Mouse (Mus musculus) embryonic facial prominence, embryonic 13.5 days (tissue): ENCODE measurements around the gene Prkag1. TPM values are rescaled to one million over a fixed set of nuclear protein-coding genes. Genes with fewer than 3 reads are reported as not detected.

Source experiments
- ATAC-seq: fragments of 200-750 bp; cut with Nextera tagmentation; 2 replicates; pipeline ENCODE4 v1.8.0; 2017; ENCODE audit warnings: low read depth; ENCODE audit not compliant: insufficient number of reproducible peaks, insufficient read depth, low FRiP score, low TSS enrichment
- H3K27ac ChIP-seq: fragments of 300-500 bp; sonication (generic); 2 replicates; pipeline ENCODE4 v1.5.1; 2015; ENCODE audit warnings: moderate library complexity, mild to moderate bottlenecking, inconsistent platforms
- H3K27me3 ChIP-seq: fragments of 300-500 bp; sonication (generic); 2 replicates; pipeline ENCODE4 v1.6.1; 2015; ENCODE audit warnings: mild to moderate bottlenecking, inconsistent platforms
- H3K36me3 ChIP-seq: fragments of 300-500 bp; sonication (generic); 2 replicates; pipeline ENCODE4 v1.6.1; 2015; ENCODE audit warnings: mild to moderate bottlenecking, inconsistent platforms
- H3K4me1 ChIP-seq: fragments of 300-500 bp; sonication (generic); 2 replicates; pipeline ENCODE4 v1.6.1; 2015; ENCODE audit warnings: inconsistent platforms
- H3K4me2 ChIP-seq: fragments of 300-500 bp; sonication (generic); 2 replicates; pipeline ENCODE4 v1.6.1; 2015; ENCODE audit warnings: moderate library complexity, mild to moderate bottlenecking, inconsistent platforms
- H3K4me3 ChIP-seq: fragments of 300-500 bp; sonication (generic); 2 replicates; pipeline ENCODE4 v1.5.1; 2015; ENCODE audit warnings: mild to moderate bottlenecking, inconsistent platforms
- H3K9ac ChIP-seq: fragments of 300-500 bp; sonication (generic); 2 replicates; pipeline ENCODE4 v1.6.1; 2015; ENCODE audit warnings: mild to moderate bottlenecking, inconsistent platforms
- H3K9me3 ChIP-seq: fragments of 300-500 bp; sonication (generic); 2 replicates; pipeline ENCODE4 v1.6.1; 2016; ENCODE audit warnings: inconsistent platforms
- WGBS: fragments of 180-500 bp; shearing (Covaris S2); methylation state at CpG from one replicate; pipeline ENCODE4 v1.1.7; 2015; ENCODE audit warnings: mixed read lengths; 5-methylcytosine and 5-hydroxymethylcytosine counted together
- polyA plus RNA-seq: library from polyadenylated mRNA; unstranded; fragments of >200 nt; fragmentation: Nextera tagmentation; extraction: Ambion mirVana; gene quantifications from 2 replicates; pipeline ENCODE4 v1.2.1, GENCODE M21; 2015

Gene Prkag1
- polyA plus RNA-seq, 1 experiment from 2014 or later: 92.5 TPM

GRCm38 (mm10) chr15:98798903-98799302 lies 32.4 kb downstream of the Prkag1 start:
- H3K9ac ChIP-seq: no peak overlapping the region
- H3K4me3 ChIP-seq: no peak overlapping the region
- 52% methylated on average over 3 of the region's 3 CpGs for WGBS
- peaks cover 15% of the 10 kb centered on the region for H3K4me1 ChIP-seq
- no peaks in the 10 kb centered on the region for H3K9me3 ChIP-seq
- no peaks in the 10 kb centered on the region for H3K36me3 ChIP-seq
- no peak for ATAC-seq
- peaks cover 100% of the 10 kb centered on the region for H3K27me3 ChIP-seq
- H3K4me2 ChIP-seq: no peak overlapping the region
- no peak overlapping the region for H3K27ac ChIP-seq

GRCm38 (mm10) chr15:98797835-98798492 lies 33.4 kb downstream of the Prkag1 start:
- Histone ChIP-seq H3K36me3 (no peaks in the 10 kb centered on the region), H3K9ac (no peak overlapping the region), H3K4me2 (peak overlapping the region; percentile 26), H3K9me3 (no peaks in the 10 kb centered on the region), H3K4me3 (peak overlapping the region; percentile 7; the same call in 1 of the 2 replicates), H3K27ac (no peak overlapping the region), H3K4me1 (peaks cover 10% of the 10 kb centered on the region), H3K27me3 (peaks cover 100% of the 10 kb centered on the region)
- ATAC-seq: no peak
- WGBS: 4% methylated on average over 28 of the region's 28 CpGs

GRCm38 (mm10) chr15:98796803-98797595 lies 34.3 kb downstream of the Prkag1 start:
- Histone ChIP-seq H3K9ac (0 out of 2 replicates have a peak overlapping the region, but pooled peaks have one; percentile 27), H3K4me1 (peaks cover 17% of the 10 kb centered on the region), H3K4me2 (no peak overlapping the region), H3K9me3 (no peaks in the 10 kb centered on the region), H3K27ac (no peak overlapping the region), H3K27me3 (peaks cover 100% of the 10 kb centered on the region), H3K36me3 (no peaks in the 10 kb centered on the region), H3K4me3 (no peak overlapping the region)
- 2% methylated on average over 13 of the region's 13 CpGs for WGBS
- ATAC-seq: no peak

- Histone ChIP-seq H3K27me3 (peaks cover 100% of the 10 kb centered on the region), H3K4me1 (peaks cover 38% of the 10 kb centered on the region), H3K27ac (no peak overlapping the region), H3K9ac (no peak overlapping the region), H3K4me3 (peak overlapping the region; percentile 34; the same call in 1 of the 2 replicates), H3K9me3 (no peaks in the 10 kb centered on the region), H3K36me3 (no peaks in the 10 kb centered on the region), H3K4me2 (peak overlapping the region; percentile 56)
- 9% methylated on average over 13 of the region's 13 CpGs for WGBS
- ATAC-seq: no peak
Measured at GRCm38 (mm10) chr15:98793141-98793698, 38.1 kb downstream of the Prkag1 start.

DNA sequence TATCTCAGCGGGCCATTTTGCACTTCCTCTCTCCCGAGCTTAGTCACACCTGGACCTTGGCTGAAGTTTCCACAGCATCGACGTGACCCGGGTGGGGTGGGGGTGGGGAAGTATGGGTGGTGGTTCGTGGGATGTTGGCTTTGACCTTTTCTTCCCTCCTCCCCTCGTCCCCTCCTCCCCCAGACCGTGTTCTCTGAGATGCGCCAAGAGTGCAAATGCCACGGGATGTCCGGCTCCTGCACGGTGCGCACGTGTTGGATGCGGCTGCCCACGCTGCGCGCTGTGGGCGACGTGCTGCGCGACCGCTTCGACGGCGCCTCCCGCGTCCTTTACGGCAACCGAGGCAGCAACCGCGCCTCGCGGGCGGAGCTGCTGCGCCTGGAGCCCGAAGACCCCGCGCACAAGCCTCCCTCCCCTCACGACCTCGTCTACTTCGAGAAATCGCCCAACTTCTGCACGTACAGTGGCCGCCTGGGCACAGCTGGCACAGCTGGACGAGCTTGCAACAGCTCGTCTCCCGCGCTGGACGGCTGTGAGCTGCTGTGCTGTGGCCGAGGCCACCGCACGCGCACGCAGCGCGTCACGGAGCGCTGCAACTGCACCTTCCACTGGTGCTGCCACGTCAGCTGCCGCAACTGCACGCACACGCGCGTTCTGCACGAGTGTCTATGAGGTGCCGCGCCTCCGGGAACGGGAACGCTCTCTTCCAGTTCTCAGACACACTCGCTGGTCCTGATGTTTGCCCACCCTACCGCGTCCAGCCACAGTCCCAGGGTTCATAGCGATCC lies 38.9 kb downstream of the Prkag1 start:
- Histone ChIP-seq H3K36me3 (no peaks in the 10 kb centered on the region), H3K4me3 (peak overlapping the region; percentile 34), H3K27me3 (peaks cover 100% of the 10 kb centered on the region), H3K4me2 (peak overlapping the region; percentile 56), H3K4me1 (peaks cover 31% of the 10 kb centered on the region), H3K27ac (no peak overlapping the region), H3K9ac (peak overlapping the region; percentile 52; the same call in 1 of the 2 replicates), H3K9me3 (no peaks in the 10 kb centered on the region)
- 2% methylated on average over 75 of the region's 75 CpGs for WGBS
- no peak for ATAC-seq

DNA sequence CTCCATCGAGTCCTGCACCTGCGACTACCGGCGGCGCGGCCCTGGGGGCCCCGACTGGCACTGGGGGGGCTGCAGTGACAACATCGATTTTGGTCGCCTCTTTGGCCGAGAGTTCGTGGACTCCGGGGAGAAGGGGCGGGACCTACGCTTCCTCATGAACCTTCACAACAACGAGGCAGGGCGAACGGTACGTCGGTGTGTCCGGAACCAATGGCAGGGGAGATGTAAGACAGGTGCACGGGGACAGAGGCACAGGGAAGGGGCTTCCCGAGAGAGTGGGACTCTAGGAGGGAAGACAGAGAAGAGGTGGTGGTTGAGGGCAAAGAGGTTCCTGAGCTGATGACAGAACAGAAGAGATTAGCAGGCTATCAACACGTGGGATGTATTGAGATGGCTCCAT lies 39.5 kb downstream of the Prkag1 start:
- Histone ChIP-seq H3K4me3 (peak overlapping the region; percentile 28; the same call in 1 of the 2 replicates), H3K9me3 (no peaks in the 10 kb centered on the region)

GRCm38 (mm10) chr15:98791221-98791620 lies 40.1 kb downstream of the Prkag1 start:
- 1% methylated on average over 12 of the region's 12 CpGs for WGBS
- Histone ChIP-seq H3K9me3 (no peaks in the 10 kb centered on the region), H3K9ac (no peak overlapping the region), H3K27me3 (peaks cover 100% of the 10 kb centered on the region), H3K4me2 (peak overlapping the region; percentile 42), H3K36me3 (no peaks in the 10 kb centered on the region), H3K27ac (no peak overlapping the region), H3K4me3 (peak overlapping the region; percentile 28), H3K4me1 (peaks cover 31% of the 10 kb centered on the region)
- no peak for ATAC-seq

More for the DNA sequence above, 39.5 kb downstream of the Prkag1 start:
- H3K9ac ChIP-seq: no peak overlapping the region
- H3K36me3 ChIP-seq: no peaks in the 10 kb centered on the region
- peaks cover 100% of the 10 kb centered on the region for H3K27me3 ChIP-seq
- H3K4me1 ChIP-seq: peaks cover 31% of the 10 kb centered on the region
- ATAC-seq: no peak
- H3K4me2 ChIP-seq: peak overlapping the region; percentile 19; the same call in 1 of the 2 replicates
- H3K27ac ChIP-seq: no peak overlapping the region
- under 1% methylated on average over 23 of the region's 23 CpGs for WGBS

DNA sequence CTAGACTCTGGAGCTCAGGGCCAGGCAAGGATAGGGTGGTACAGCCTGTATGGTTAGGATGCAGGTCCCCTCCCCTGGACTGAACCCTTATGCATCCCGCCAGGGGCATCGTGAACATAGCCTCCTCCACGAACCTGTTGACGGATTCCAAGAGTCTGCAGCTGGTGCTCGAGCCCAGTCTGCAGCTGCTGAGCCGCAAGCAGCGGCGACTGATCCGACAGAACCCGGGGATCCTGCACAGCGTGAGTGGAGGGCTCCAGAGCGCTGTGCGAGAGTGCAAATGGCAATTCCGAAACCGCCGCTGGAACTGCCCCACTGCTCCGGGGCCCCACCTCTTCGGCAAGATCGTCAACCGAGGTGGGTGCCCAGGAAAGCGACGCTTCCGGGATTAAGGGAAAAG lies 40.6 kb downstream of the Prkag1 start:
- Histone ChIP-seq H3K4me3 (peak overlapping the region; percentile 28), H3K27me3 (peaks cover 97% of the 10 kb centered on the region), H3K9me3 (peaks cover 2% of the 10 kb centered on the region; the same call in 1 of the 2 replicates), H3K4me2 (peak overlapping the region; percentile 42), H3K9ac (0 out of 2 replicates have a peak overlapping the region, but pooled peaks have one; percentile 49), H3K4me1 (peaks cover 31% of the 10 kb centered on the region), H3K27ac (no peak overlapping the region), H3K36me3 (no peaks in the 10 kb centered on the region)
- ATAC-seq: no peak
- under 1% methylated on average over 23 of the region's 23 CpGs for WGBS

GRCm38 (mm10) chr15:98789661-98790535 lies 41.4 kb downstream of the Prkag1 start, which contains the start of gene Wnt1:
Gene Wnt1 (plus strand): TSS chr15:98789857.
- Histone ChIP-seq H3K36me3 (no peaks in the 10 kb centered on the region), H3K27me3 (peaks cover 94% of the 10 kb centered on the region), H3K4me3 (peak within 1 kb of the TSS; percentile 28), H3K4me2 (peak within 1 kb of the TSS; percentile 42), H3K9me3 (peaks cover 5% of the 10 kb centered on the region; the same call in 1 of the 2 replicates), H3K4me1 (peaks cover 31% of the 10 kb centered on the region), H3K27ac (no peak within 1 kb of the TSS), H3K9ac (0 out of 2 replicates have a peak within 1 kb of the TSS, but pooled peaks have one; percentile 49)
- WGBS: 1% methylated on average over 51 of the region's 51 CpGs
- no peak for ATAC-seq

GRCm38 (mm10) chr15:98788972-98789660 lies 42.2 kb downstream of the Prkag1 start:
- Histone ChIP-seq H3K27me3 (peaks cover 86% of the 10 kb centered on the region), H3K4me2 (peak overlapping the region; percentile 25), H3K4me1 (peaks cover 31% of the 10 kb centered on the region), H3K27ac (no peak overlapping the region), H3K9ac (no peak overlapping the region), H3K4me3 (peak overlapping the region; percentile 7), H3K36me3 (no peaks in the 10 kb centered on the region), H3K9me3 (peaks cover 5% of the 10 kb centered on the region; the same call in 1 of the 2 replicates)
- no peak for ATAC-seq
- WGBS: 12% methylated on average over 24 of the region's 24 CpGs
